Mouse (Mus musculus) lung, embryonic 14.5 days (tissue): ENCODE measurements around the gene Gjb4. TPM values are rescaled to one million over a fixed set of nuclear protein-coding genes. Genes with fewer than 3 reads are reported as not detected.

Experiments used
- ATAC-seq: fragments of 200-750 bp; cut with Nextera tagmentation; 2 replicates; pipeline ENCODE4 v1.8.0; 2017; ENCODE audit warnings: mild to moderate bottlenecking, moderate TSS enrichment, moderate library complexity; ENCODE audit not compliant: insufficient read depth
- DNase-seq: peaks from one replicate; pipeline ENCODE4 v3.0.0-alpha.2; 2015
- H3K27ac ChIP-seq: fragments of 300-500 bp; sonication (generic); 2 replicates; pipeline ENCODE4 v1.5.1; 2014; ENCODE audit warnings: low read depth, mild to moderate bottlenecking, moderate library complexity
- H3K27me3 ChIP-seq: fragments of 300-500 bp; sonication (generic); 2 replicates; pipeline ENCODE4 v1.6.1; 2014; ENCODE audit warnings: low read length, control low read depth; ENCODE audit not compliant: insufficient read depth
- H3K36me3 ChIP-seq: fragments of 300-500 bp; sonication (generic); 2 replicates; pipeline ENCODE4 v1.6.1; 2014; ENCODE audit warnings: control low read depth; ENCODE audit not compliant: insufficient read depth
- H3K4me1 ChIP-seq: fragments of 300-500 bp; sonication (generic); 2 replicates; pipeline ENCODE4 v1.6.1; 2014; ENCODE audit warnings: antibody characterized with exemption, control low read depth; ENCODE audit not compliant: insufficient read depth
- H3K4me2 ChIP-seq: fragments of 300-500 bp; sonication (generic); 2 replicates; pipeline ENCODE4 v1.6.1; 2014; ENCODE audit warnings: mild to moderate bottlenecking
- H3K4me3 ChIP-seq: fragments of 300-500 bp; sonication (generic); 2 replicates; pipeline ENCODE4 v1.5.1; 2014; ENCODE audit warnings: low read depth, low read length
- H3K9ac ChIP-seq: fragments of 300-500 bp; sonication (generic); 2 replicates; pipeline ENCODE4 v1.6.1; 2014
- H3K9me3 ChIP-seq: fragments of 300-500 bp; sonication (generic); 2 replicates; pipeline ENCODE4 v1.6.1; 2016; ENCODE audit warnings: low read depth, low read length, control low read depth
- CTCF ChIP-seq: IDR thresholded peaks from 2 replicates; pipeline ENCODE4 v1.5.1; 2016; ENCODE audit warnings: antibody characterized with exemption, low read depth
- WGBS: fragments of 180-500 bp; shearing (Covaris S2); extraction: QIAGEN DNeasy Blood & Tissue Kit; methylation state at CpG from one replicate; pipeline ENCODE4 v1.1.7; 2014; 5-methylcytosine and 5-hydroxymethylcytosine counted together
- polyA plus RNA-seq: library from polyadenylated mRNA; unstranded; fragments of >200 nt; fragmentation: Nextera tagmentation; extraction: Ambion mirVana; gene quantifications from 2 replicates; pipeline ENCODE4 v1.2.1, GENCODE M21; 2014

Gene Gjb4
- polyA plus RNA-seq: 0.12 TPM in 1 of 2 replicates, not detected in the other

DNA sequence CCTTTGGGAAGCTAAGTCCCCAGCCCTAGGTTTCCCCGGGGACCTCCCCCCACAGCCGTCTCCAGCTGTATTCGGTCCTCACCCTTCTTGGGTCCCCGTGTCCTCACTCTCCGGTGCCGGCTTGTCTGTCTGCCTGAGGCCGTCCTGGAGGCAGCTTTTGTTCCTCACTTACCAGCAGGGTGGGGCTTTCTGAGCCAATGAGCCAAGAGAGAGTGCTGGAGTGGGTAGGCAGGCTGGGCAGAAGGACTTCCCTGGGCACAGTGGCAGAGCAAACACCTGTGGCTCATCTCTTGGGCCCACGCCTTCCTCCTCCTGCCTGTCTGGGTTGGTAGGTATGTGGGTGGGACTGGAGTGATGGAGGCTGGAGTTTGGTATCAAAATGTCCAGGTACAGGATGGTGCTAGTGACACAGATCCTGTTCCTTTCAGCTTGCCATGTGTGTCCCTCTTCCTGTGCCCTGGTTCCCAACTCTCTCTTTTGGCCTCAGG lies at the start of gene Gjb4:
TSS of gene Gjb4 (minus strand) at position 131 of the 488 bp plus-strand sequence.
- H3K4me2 ChIP-seq: no peak within 1 kb of the TSS
- H3K27ac ChIP-seq: no peak within 1 kb of the TSS
- H3K9me3 ChIP-seq: no peaks in the 10 kb centered on the region
- no peak for TF ChIP-seq CTCF
- H3K4me3 ChIP-seq: no peak within 1 kb of the TSS
- ATAC-seq: no peak
- 45% methylated on average over 8 of the region's 8 CpGs for WGBS
- H3K9ac ChIP-seq: no peak within 1 kb of the TSS
- H3K36me3 ChIP-seq: no peaks in the 10 kb centered on the region
- peaks cover 6% of the 10 kb centered on the region; the same call in 1 of the 2 replicates for H3K4me1 ChIP-seq
- no peaks in the 10 kb centered on the region for H3K27me3 ChIP-seq
- no peak for DNase-seq

DNA sequence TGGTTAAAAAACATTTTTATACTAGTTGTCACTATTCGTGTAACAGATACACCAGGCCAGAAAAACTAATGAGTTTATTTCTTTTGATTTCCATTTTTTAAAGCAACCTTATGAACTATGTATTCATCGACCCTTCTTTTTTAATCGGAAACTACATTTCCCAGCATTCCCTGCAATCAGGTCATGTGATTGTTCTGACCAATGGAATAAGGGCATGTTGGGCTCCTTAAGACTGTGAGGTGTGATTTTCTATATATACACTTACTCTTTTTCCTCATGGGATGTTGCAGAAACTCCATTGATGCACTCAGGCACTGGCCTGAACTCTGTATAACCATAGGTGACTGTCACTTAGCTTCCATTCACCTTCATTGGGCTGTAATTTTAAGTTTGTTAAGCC lies 48.7 kb upstream of the Gjb4 start:
- H3K4me2 ChIP-seq: no peak overlapping the region
- no peak overlapping the region for H3K9ac ChIP-seq
- 56% methylated on average over 3 of the region's 3 CpGs for WGBS
- no peaks in the 10 kb centered on the region for H3K36me3 ChIP-seq
- ATAC-seq (no peak), DNase-seq (peak; percentile 35)
- H3K4me3 ChIP-seq: no peak overlapping the region
- TF ChIP-seq CTCF: no peak
- no peaks in the 10 kb centered on the region for H3K4me1 ChIP-seq
- H3K27ac ChIP-seq: no peak overlapping the region
- no peaks in the 10 kb centered on the region for H3K9me3 ChIP-seq
- no peaks in the 10 kb centered on the region for H3K27me3 ChIP-seq

DNA sequence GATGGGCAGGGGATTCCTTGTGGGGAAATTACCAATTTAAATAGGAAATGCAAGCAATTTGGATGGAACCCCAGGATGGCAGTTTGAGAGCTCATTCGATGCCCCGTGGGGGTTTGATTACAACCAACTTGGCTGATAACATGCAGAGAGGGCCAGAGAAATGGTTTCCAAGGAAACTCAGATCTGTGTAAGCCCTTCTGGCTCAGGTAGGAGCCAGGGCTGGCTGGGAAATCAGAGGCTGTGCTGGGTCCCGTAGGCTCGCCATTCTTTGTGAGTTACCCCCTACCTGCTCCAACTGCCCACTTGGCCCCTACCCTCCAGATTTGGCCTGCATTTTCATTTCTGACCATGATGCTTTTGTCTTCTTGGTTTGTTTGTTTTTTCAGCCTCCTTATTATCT lies 48.3 kb upstream of the Gjb4 start:
- Histone ChIP-seq H3K4me3 (no peak overlapping the region), H3K36me3 (no peaks in the 10 kb centered on the region), H3K9me3 (no peaks in the 10 kb centered on the region), H3K27ac (no peak overlapping the region), H3K27me3 (no peaks in the 10 kb centered on the region), H3K4me1 (no peaks in the 10 kb centered on the region), H3K9ac (no peak overlapping the region), H3K4me2 (no peak overlapping the region)
- ATAC-seq (no peak), DNase-seq (no peak)
- 86% methylated on average over 4 of the region's 4 CpGs for WGBS
- no peak for TF ChIP-seq CTCF

DNA sequence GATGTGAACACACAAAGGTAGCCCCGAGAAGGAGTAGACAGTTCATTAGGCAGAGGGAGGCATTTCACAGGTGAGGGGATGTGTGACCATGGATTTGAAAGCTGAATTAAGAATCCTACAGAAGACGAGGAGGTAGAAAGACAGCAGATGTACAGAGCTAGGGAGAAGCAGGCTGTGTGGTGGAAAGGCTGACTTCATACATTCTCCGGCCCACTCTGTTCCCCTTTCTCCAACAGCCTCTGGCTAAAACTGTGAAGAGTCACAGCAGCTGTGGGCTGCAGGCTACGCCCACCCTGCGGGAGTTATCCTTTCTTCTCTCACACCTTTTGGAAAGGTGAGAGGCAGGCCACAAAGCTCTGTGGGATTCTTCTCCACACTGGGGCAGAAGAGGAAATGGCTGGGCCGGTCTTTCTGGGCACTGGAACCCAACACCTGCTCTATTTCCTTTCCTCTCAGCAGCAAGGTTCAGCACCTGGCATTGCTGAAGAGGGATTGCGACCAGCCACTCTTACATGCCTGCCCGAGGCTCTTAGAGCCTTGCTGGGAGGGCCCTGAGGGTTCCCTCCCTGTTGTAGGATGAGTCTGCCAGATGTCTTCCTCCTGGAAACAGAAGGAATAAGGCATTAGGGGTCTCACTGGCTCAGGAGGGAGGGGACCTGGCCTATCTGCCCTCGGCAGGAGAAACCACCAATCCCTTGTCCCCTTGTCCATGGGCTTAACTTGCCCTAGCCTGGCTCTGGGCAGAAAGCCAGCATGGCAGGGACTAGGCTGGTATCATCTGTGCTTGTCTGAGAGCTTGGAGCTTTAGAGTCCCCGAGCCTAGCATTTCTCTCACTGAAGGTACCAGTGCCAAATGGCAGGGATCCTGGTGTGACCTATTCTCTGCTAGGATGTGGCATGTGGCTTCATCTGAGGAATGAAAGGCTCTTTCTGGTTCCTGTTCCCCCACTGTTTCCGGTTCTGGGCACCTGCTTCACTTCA lies 46.6 kb upstream of the Gjb4 start:
- H3K4me1 ChIP-seq: no peaks in the 10 kb centered on the region
- no peak for ATAC-seq
- no peak overlapping the region for H3K4me2 ChIP-seq
- no peak overlapping the region for H3K9ac ChIP-seq
- 39% methylated on average over 11 of the region's 11 CpGs for WGBS
- no peak overlapping the region for H3K27ac ChIP-seq
- H3K4me3 ChIP-seq: no peak overlapping the region
- DNase-seq: no peak
- H3K36me3 ChIP-seq: no peaks in the 10 kb centered on the region
- H3K27me3 ChIP-seq: no peaks in the 10 kb centered on the region
- TF ChIP-seq CTCF: no peak
- H3K9me3 ChIP-seq: no peaks in the 10 kb centered on the region

DNA sequence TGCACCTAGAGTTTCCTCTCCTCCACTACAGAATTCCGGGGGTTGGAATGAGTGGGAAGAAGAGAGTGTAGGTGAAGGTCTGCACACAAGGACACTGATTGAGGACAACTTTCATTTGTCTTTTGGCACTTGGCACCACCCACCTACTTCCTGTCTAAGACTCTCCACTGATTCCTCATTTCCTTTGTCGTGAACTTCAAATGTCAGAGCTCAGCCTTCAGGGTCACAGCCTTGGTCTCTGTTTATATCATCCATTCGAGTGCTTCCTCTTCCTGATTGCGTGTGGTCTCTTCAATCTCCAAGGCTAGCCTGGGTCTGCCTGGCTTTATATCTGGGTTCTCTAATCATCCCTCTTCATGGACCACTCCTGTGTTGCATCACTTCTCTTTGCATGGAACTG lies 41.7 kb upstream of the Gjb4 start:
- Histone ChIP-seq H3K9ac (no peak overlapping the region), H3K36me3 (no peaks in the 10 kb centered on the region), H3K27ac (no peak overlapping the region), H3K4me2 (no peak overlapping the region), H3K27me3 (no peaks in the 10 kb centered on the region), H3K4me3 (no peak overlapping the region), H3K4me1 (no peaks in the 10 kb centered on the region), H3K9me3 (no peaks in the 10 kb centered on the region)
- WGBS: 41% methylated on average over 4 of the region's 4 CpGs
- peak; percentile 24; the same call in 1 of the 2 replicates for ATAC-seq
- no peak for TF ChIP-seq CTCF
- peak; percentile 51 for DNase-seq

DNA sequence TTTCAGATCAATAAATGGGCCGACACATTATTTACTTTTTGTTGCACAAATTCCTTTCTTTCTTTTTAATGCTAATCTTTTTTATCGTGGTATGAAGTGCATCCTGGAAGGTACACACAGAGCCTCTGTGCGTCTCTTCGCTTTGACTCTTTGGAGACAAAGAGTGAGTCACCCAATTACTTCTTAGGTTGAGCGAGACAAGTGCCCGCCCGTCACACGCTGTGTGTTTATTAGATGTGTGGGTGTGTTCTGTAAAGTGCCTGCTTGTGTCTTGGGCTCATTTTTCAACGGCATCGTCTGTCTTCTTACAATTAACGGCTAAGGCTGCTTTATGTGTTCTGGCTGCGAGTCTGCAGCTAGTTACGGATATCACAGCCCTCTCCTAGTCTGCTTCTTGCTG lies 35.8 kb upstream of the Gjb4 start:
- no peaks in the 10 kb centered on the region for H3K27me3 ChIP-seq
- no peak for TF ChIP-seq CTCF
- ATAC-seq (no peak), DNase-seq (no peak)
- H3K4me3 ChIP-seq: no peak overlapping the region
- H3K4me2 ChIP-seq: no peak overlapping the region
- no peak overlapping the region for H3K27ac ChIP-seq
- H3K4me1 ChIP-seq: no peaks in the 10 kb centered on the region
- WGBS: 34% methylated on average over 13 of the region's 13 CpGs
- H3K9ac ChIP-seq: no peak overlapping the region
- no peaks in the 10 kb centered on the region for H3K9me3 ChIP-seq
- no peaks in the 10 kb centered on the region for H3K36me3 ChIP-seq

DNA sequence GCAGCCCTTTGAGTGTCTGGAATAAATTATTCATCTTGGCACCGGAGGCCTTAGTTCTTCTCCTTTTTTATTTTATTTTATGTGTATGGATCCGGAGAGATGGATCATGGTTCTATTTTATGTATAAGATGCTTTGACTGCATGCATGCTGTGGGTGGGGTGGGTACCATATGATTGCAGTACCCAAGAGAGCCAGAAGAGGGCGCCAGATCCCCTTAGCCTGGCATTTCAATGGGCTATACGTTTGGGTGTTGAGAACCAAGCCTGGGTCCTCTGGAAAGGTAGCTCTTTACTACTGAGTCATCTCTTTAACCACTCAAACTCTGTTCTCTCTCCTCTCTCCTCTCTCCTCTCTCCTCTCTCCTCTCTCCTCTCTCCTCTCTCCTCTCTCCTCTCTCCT lies 23.5 kb upstream of the Gjb4 start:
- H3K4me3 ChIP-seq: no peak overlapping the region
- peak; percentile 39 for DNase-seq
- 33% methylated on average over 4 of the region's 4 CpGs for WGBS

More for the DNA sequence above, 23.5 kb upstream of the Gjb4 start:
- Histone ChIP-seq H3K27me3 (no peaks in the 10 kb centered on the region), H3K36me3 (no peaks in the 10 kb centered on the region), H3K4me2 (no peak overlapping the region), H3K27ac (no peak overlapping the region), H3K9me3 (no peaks in the 10 kb centered on the region), H3K4me1 (0 out of 2 replicates have a peak, but pooled peaks cover 2% of the 10 kb centered on the region), H3K9ac (no peak overlapping the region)
- no peak for ATAC-seq
- TF ChIP-seq CTCF: peak; percentile 68
